Mouse (Mus musculus) stomach, embryonic 16.5 days (tissue): Measurements from ENCODE around the gene Yy1. TPM values are rescaled to one million over a fixed set of nuclear protein-coding genes. Genes with fewer than 3 reads are reported as not detected.

Source experiments
- ATAC-seq: fragments of 200-750 bp; cut with Nextera tagmentation; 2 replicates; pipeline ENCODE4 v1.8.0; 2017; ENCODE audit warnings: moderate number of reproducible peaks, moderate TSS enrichment; ENCODE audit not compliant: insufficient read depth, low FRiP score
- H3K27ac ChIP-seq: fragments of 300-500 bp; sonication (generic); 2 replicates; pipeline ENCODE4 v1.5.1; 2014; ENCODE audit warnings: low read length
- H3K27me3 ChIP-seq: fragments of 300-500 bp; sonication (generic); 2 replicates; pipeline ENCODE4 v1.6.1; 2014; ENCODE audit warnings: low read length, control low read depth, mixed read lengths; ENCODE audit not compliant: control insufficient read depth, insufficient read depth
- H3K36me3 ChIP-seq: fragments of 300-500 bp; sonication (generic); 2 replicates; pipeline ENCODE4 v1.6.1; 2014; ENCODE audit warnings: low read length; ENCODE audit not compliant: control insufficient read depth, insufficient read depth
- H3K4me1 ChIP-seq: fragments of 300-500 bp; sonication (generic); 2 replicates; pipeline ENCODE4 v1.6.1; 2014; ENCODE audit warnings: low read length, control low read depth, mixed read lengths; ENCODE audit not compliant: control insufficient read depth, insufficient read depth
- H3K4me2 ChIP-seq: fragments of 300-500 bp; sonication (generic); 2 replicates; pipeline ENCODE4 v1.6.1; 2014; ENCODE audit warnings: low read depth, low read length, mixed read lengths
- H3K4me3 ChIP-seq: fragments of 300-500 bp; sonication (generic); replicated peaks from 2 replicates; pipeline ENCODE4 v1.5.1; 2014; ENCODE audit warnings: mild to moderate bottlenecking, low read length
- H3K9ac ChIP-seq: fragments of 300-500 bp; sonication (generic); 2 replicates; pipeline ENCODE4 v1.6.1; 2014; ENCODE audit warnings: low read length
- H3K9me3 ChIP-seq: fragments of 300-500 bp; sonication (generic); replicated peaks from 2 replicates; pipeline ENCODE4 v1.6.1; 2016; ENCODE audit warnings: low read length, control low read depth; ENCODE audit not compliant: control insufficient read depth
- WGBS: fragments of 180-500 bp; shearing (Covaris S2); extraction: QIAGEN DNeasy Blood & Tissue Kit; methylation state at CpG from one replicate; pipeline ENCODE4 v1.1.7; 2014; 5-methylcytosine and 5-hydroxymethylcytosine counted together
- polyA plus RNA-seq: library from polyadenylated mRNA; unstranded; fragments of >200 nt; fragmentation: Nextera tagmentation; extraction: Ambion mirVana; gene quantifications from 2 replicates; pipeline ENCODE4 v1.2.1, GENCODE M21; 2015

Yy1 gene
- 11.6 and 14.3 TPM in 2 replicates for polyA plus RNA-seq

- H3K9ac ChIP-seq: peak within 1 kb of the TSS; percentile 95
- no peaks in the 10 kb centered on the region for H3K27me3 ChIP-seq
- peak; percentile 95 for ATAC-seq
- H3K27ac ChIP-seq: peak within 1 kb of the TSS; percentile 99
- peaks cover 22% of the 10 kb centered on the region for H3K4me1 ChIP-seq
- under 1% methylated on average over 91 of the region's 127 CpGs for WGBS
- H3K4me3 ChIP-seq: peak within 1 kb of the TSS; percentile 65
- H3K4me2 ChIP-seq: peak within 1 kb of the TSS; percentile 61
- H3K36me3 ChIP-seq: no peaks in the 10 kb centered on the region
- H3K9me3 ChIP-seq: no peaks in the 10 kb centered on the region
Measured at GRCm38 (mm10) chr12:108792546-108793452, at the start of gene Yy1. TSS of gene Yy1 (plus strand) at chr12:108792973.

- H3K9ac ChIP-seq: no peak overlapping the region
- no peaks in the 10 kb centered on the region for H3K4me1 ChIP-seq
- no peak overlapping the region for H3K4me2 ChIP-seq
Measured at GRCm38 (mm10) chr12:108745990-108746389, 46.8 kb upstream of the Yy1 start.

GRCm38 (mm10) chr12:108749019-108749418 is 43.8 kb upstream of the Yy1 start:
- whole genome bisulfite sequencing: 70% methylated on average over 6 of the region's 6 CpGs

More at GRCm38 (mm10) chr12:108745990-108746389, 46.8 kb upstream of the Yy1 start:
- no peaks in the 10 kb centered on the region for H3K36me3 ChIP-seq
- no peak overlapping the region for H3K27ac ChIP-seq
- H3K27me3 ChIP-seq: no peaks in the 10 kb centered on the region
- no peak overlapping the region for H3K4me3 ChIP-seq
- no peaks in the 10 kb centered on the region for H3K9me3 ChIP-seq
- ATAC-seq: no peak

GRCm38 (mm10) chr12:108749454-108749853 is 43.3 kb upstream of the Yy1 start:
- Histone ChIP-seq H3K27ac (no peak overlapping the region), H3K9me3 (no peaks in the 10 kb centered on the region), H3K27me3 (no peaks in the 10 kb centered on the region), H3K4me3 (no peak overlapping the region), H3K36me3 (no peaks in the 10 kb centered on the region), H3K4me2 (no peak overlapping the region), H3K4me1 (no peaks in the 10 kb centered on the region), H3K9ac (no peak overlapping the region)
- 77% methylated on average over 9 of the region's 9 CpGs for WGBS
- no peak for ATAC-seq

More at GRCm38 (mm10) chr12:108749019-108749418, 43.8 kb upstream of the Yy1 start:
- no peaks in the 10 kb centered on the region for H3K4me1 ChIP-seq
- H3K4me3 ChIP-seq: no peak overlapping the region
- no peaks in the 10 kb centered on the region for H3K9me3 ChIP-seq
- no peak overlapping the region for H3K9ac ChIP-seq
- no peak overlapping the region for H3K27ac ChIP-seq
- H3K4me2 ChIP-seq: no peak overlapping the region
- ATAC-seq: no peak
- H3K27me3 ChIP-seq: no peaks in the 10 kb centered on the region
- H3K36me3 ChIP-seq: no peaks in the 10 kb centered on the region

GRCm38 (mm10) chr12:108750226-108750625 is 42.5 kb upstream of the Yy1 start:
- ATAC-seq: peak; percentile 70; the same call in 1 of the 2 replicates
- Histone ChIP-seq H3K27ac (no peak overlapping the region; the same call in 1 of the 2 replicates), H3K4me2 (no peak overlapping the region), H3K9ac (no peak overlapping the region), H3K4me1 (no peaks in the 10 kb centered on the region), H3K4me3 (no peak overlapping the region), H3K27me3 (no peaks in the 10 kb centered on the region), H3K36me3 (no peaks in the 10 kb centered on the region), H3K9me3 (no peaks in the 10 kb centered on the region)
- WGBS: 62% methylated on average over 3 of the region's 3 CpGs

GRCm38 (mm10) chr12:108751790-108752189 is 41.0 kb upstream of the Yy1 start:
- H3K4me1 ChIP-seq: no peaks in the 10 kb centered on the region
- H3K36me3 ChIP-seq: no peaks in the 10 kb centered on the region
- ATAC-seq: no peak
- H3K4me3 ChIP-seq: no peak overlapping the region
- no peak overlapping the region for H3K9ac ChIP-seq
- H3K27ac ChIP-seq: no peak overlapping the region
- no peak overlapping the region for H3K4me2 ChIP-seq
- no peaks in the 10 kb centered on the region for H3K27me3 ChIP-seq
- 54% methylated on average over 9 of the region's 9 CpGs for WGBS
- no peaks in the 10 kb centered on the region for H3K9me3 ChIP-seq

- H3K4me2 ChIP-seq: no peak overlapping the region
- no peak overlapping the region for H3K9ac ChIP-seq
- 82% methylated on average over 21 of the region's 21 CpGs for WGBS
- H3K27me3 ChIP-seq: no peaks in the 10 kb centered on the region
- H3K9me3 ChIP-seq: no peaks in the 10 kb centered on the region
- H3K27ac ChIP-seq: no peak overlapping the region
- no peak overlapping the region for H3K4me3 ChIP-seq
- ATAC-seq: no peak
- no peaks in the 10 kb centered on the region for H3K36me3 ChIP-seq
- H3K4me1 ChIP-seq: no peaks in the 10 kb centered on the region
Measured at GRCm38 (mm10) chr12:108755141-108755540, 37.6 kb upstream of the Yy1 start.

- no peak overlapping the region for H3K9ac ChIP-seq
- ATAC-seq: no peak
- H3K27ac ChIP-seq: no peak overlapping the region
- no peak overlapping the region for H3K4me2 ChIP-seq
- H3K4me3 ChIP-seq: no peak overlapping the region
- WGBS: 90% methylated on average over 10 of the region's 10 CpGs
- no peaks in the 10 kb centered on the region for H3K9me3 ChIP-seq
- no peaks in the 10 kb centered on the region for H3K4me1 ChIP-seq
- no peaks in the 10 kb centered on the region for H3K36me3 ChIP-seq
- no peaks in the 10 kb centered on the region for H3K27me3 ChIP-seq
Measured at GRCm38 (mm10) chr12:108756611-108757010, 36.2 kb upstream of the Yy1 start.

GRCm38 (mm10) chr12:108757717-108758257 is 35.0 kb upstream of the Yy1 start:
- peak overlapping the region; percentile 17; the same call in 1 of the 2 replicates for H3K27ac ChIP-seq

More at GRCm38 (mm10) chr12:108757717-108758257, 35.0 kb upstream of the Yy1 start:
- under 1% methylated on average over 41 of the region's 41 CpGs for WGBS
- Histone ChIP-seq H3K36me3 (no peaks in the 10 kb centered on the region), H3K4me3 (peak overlapping the region; percentile 74), H3K4me1 (no peaks in the 10 kb centered on the region), H3K9me3 (no peaks in the 10 kb centered on the region), H3K27me3 (no peaks in the 10 kb centered on the region), H3K9ac (peak overlapping the region; percentile 83), H3K4me2 (peak overlapping the region; percentile 78)
- ATAC-seq: peak; percentile 100
